Mouse (Mus musculus) gastrocnemius, adult 18-20 months (tissue): ENCODE data around the gene Gm21411. TPM values are rescaled to one million over a fixed set of nuclear protein-coding genes. Genes with fewer than 3 reads are reported as not detected.
"Not testable (repeated sequence)": the region's sequence is repeated elsewhere in the genome, so short reads cannot be mapped to it uniquely, and the experiment has no call there.

Experiments
- DNase-seq: peaks from one replicate; pipeline ENCODE4 v3.0.0; 2021; ENCODE audit warnings: low spot score
- long read RNA-seq, 2 experiments: library from polyadenylated mRNA; stranded (forward); transcript quantifications; one replicate each; pipeline ENCODE4 v2.0.0; 2021
- total RNA-seq, 2 experiments: library from RNA; stranded (reverse); gene quantifications; 2 replicates each; pipeline ENCODE4 v1.2.3; 2021

The Gm21411 gene
- total RNA-seq: not detected
- long read RNA-seq, experiment 1: 0 reads
- long read RNA-seq, experiment 2: 0 reads

DNA sequence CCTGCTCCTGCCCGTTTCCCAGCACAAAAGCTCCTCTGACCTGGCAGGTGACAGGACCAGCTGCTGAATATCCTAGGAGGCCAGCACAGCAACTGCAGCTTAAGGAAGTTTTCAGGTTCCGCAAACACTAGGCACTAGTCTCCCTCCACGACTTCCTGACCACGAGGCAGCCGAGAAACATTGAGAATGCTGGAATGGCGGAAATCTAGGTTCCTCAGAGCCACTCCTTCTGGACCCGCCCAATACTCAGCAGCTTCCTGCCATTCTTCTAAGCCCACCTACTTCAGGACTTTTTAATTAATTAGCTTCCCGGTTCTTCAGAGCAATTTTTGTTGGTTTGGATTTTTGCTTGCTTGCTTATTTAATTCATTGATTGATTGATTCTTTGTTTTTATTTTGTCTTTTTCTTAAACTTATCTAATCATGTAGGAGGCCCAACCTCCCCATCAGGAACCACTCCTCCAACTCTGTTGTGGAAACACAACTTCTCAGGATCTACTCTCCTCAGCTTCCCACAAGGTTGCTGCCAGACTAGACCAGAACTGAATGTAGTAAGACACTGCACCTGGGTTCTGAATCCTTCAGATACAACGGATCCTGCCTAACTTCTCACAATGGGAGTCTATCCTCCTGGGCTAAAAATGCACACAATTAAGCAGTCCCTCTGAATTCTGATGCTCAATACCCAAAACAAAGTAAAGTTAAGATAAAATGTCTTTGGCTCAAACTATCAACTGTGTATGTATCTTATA is at the start of gene Gm21411:
Gene Gm21411, minus strand, starts transcription at position 205 of the 752 bp plus-strand sequence.
- not testable (repeated sequence) for DNase-seq

DNA sequence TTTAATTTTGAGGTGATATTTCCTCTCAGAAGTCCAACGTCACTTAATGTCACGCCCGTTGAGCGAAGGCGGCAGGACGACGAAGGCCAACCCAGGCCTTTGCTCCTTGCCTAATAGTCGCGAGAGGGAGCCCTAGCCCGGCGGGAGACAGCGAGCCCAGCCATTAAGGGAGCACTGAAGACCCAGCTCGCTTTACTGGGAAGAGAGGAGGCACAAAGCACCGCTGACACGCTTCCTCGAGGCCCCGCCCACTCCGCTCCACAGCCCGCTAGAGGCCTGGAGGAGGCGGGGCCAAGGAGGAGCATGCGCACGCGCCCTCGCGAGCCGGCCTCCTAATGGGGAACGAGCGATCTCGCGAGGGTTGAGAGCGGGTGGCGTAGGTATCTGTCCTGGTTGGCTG is 32.3 kb upstream of the Gm21411 start:
- DNase-seq: not testable (repeated sequence)

DNA sequence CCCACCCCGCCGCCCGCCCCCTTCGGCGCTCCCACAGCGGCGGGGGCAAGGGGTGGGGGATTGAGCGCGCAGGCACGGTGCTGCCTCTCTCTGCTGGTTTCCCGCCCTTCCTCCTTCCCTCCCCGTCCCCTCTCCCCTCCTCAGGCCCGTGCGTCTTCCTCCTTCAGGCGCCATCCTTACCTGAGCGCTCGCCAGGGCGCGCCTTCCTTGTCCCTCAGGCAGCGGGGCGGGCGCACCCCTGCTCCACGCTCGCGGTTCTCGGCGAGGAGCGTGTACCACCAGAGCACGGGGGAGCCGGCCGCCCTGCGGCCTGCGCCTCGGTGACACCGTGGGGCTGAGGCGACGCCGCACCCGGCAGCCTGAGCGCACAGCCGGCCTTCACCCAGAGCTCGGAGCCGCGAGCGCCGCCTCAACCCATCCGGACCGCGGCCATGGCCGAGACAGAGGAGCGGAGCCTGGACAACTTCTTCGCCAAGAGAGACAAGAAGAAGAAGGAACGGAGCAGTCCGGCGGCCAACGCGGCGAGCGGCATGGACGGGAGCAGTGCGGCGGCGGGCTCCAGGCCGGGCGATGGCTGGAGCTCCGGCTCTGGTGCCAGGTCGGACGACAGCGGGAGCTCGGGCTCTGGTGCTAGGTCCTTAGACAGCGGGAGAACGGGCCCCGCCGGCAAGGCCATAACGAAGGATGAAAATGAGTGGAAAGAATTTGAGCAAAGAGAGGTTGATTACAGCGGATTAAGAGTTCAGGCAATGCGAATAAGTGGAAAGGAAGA is 23.1 kb upstream of the Gm21411 start:
- DNase-seq: no peak

DNA sequence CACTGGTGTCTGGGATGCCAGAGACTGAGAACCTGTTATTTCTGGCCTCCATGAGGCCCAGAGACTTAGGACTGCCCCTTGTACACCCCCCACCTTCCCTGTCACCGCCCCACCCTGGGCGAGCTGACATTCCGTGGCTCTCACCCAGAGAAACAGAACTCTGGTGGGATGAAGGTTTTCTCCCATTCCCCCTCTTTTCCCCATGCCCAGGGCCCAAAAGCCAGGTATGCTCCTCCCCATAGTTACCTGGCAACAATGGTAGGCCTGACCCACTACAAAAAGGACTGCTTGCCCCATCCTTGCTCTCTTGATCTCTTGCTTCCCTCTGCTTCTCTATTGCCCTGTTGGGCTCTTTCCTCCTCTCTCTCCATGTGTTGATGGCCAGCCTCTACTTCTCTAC is 5.8 kb upstream of the Gm21411 start:
- DNase-seq: no peak

DNA sequence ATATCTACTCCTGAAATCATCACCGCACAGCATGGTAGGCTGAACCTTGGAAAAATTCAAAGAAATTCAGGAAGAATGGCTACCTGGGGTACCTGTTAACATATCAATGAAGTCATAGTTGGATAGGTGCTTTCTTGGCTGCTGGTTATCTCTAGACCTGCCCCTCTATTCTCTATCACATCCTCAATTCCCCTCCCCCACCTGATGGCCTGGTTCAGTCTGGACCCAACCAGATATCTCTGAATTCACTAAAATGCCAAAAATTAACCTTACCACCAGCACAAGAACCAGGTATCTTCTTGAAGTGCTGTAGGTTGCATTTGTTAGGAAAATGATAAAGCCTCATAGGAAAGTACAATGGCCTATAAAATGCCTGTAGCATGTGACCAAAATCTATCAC is 1.3 kb downstream of the Gm21411 start:
- not testable (repeated sequence) for DNase-seq

DNA sequence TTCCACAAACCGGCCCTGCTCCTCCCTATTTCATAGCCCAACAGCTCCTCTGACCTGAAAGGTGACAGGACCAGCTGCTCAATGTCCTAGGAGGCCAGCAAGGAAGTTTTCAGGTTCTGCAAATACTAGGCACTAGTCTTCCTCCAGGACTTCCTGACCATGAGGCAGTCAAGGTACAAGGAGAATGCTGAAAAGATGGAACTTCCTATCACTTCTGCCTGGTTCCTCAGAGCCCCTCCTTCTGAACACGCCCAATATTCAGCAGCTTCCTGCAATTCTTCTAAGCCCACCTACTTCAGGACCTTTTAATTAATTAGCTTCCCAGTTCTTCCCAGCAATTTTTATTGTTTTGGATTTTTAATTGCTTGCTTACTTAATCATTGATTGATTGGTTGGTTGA is 4.6 kb downstream of the Gm21411 start:
- DNase-seq: not testable (repeated sequence)

DNA sequence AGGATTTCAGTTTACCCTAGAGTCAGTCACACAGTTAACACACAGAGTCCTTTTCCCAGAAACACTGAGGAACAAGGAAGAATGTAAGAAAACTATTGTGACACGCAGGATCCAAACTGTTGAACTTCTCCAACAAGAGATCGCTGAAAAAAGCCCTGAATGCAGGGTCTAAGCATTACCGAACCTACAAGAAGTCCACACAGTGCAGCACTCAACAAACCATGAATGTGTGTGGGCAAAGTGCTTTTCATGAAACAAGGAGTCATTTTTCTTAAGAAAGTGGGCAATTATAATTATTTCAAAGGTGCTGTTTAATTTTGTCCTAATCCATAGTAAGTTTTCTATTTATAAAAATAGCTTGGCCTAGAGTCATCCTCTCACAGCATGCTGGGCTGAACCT is 6.3 kb downstream of the Gm21411 start:
- not testable (repeated sequence) for DNase-seq

Other genes with a start within 250 kb of the Gm21411 start
- not detected for gene Zfp989, start 62.4 kb upstream of the Gm21411 start, total RNA-seq
- gene Rex2, start 112.3 kb upstream of the Gm21411 start, total RNA-seq: under 1 TPM; 0.07 to 0.17 TPM
- gene Zfp991, start 222.4 kb upstream of the Gm21411 start, total RNA-seq: 1 to 10 TPM in 1 of 2 experiments, under 1 TPM in 1; 0.88 to 1.0 TPM